Mouse (Mus musculus): ENCODE results near the gene Socs1. TPM values are rescaled to one million over a fixed set of nuclear protein-coding genes. Genes with fewer than 3 reads are reported as not detected.
"Not testable (repeated sequence)": the region's sequence is repeated elsewhere in the genome, so short reads cannot be mapped to it uniquely, and the experiment has no call there.

Socs1 gene
- total RNA-seq (2021) = under 1 TPM; 0.71 to 0.82 TPM
- long read RNA-seq = 0 reads

GRCm38 (mm10) chr16:10785371-10786231 lies at the start of gene Socs1:
Gene Socs1, minus strand, starts transcription at chr16:10785536.
- DNase-seq (ENCODE audit: low spot score in 2 of 2) = peak; percentile 56 to 72

GRCm38 (mm10) chr16:10834542-10834910 lies 49.2 kb upstream of the Socs1 start:
- no peak for DNase-seq (ENCODE audit: low spot score in 2 of 2)

- DNase-seq (ENCODE audit: low spot score in 2 of 2) = no peak
These were observed 43.1 kb upstream of the Socs1 start for GRCm38 (mm10) chr16:10828461-10828805.

- DNase-seq (ENCODE audit: low spot score in 2 of 2) = no peak
These were observed 42.6 kb upstream of the Socs1 start for GRCm38 (mm10) chr16:10827766-10828460.

GRCm38 (mm10) chr16:10827269-10827668 lies 41.9 kb upstream of the Socs1 start:
- DNase-seq (ENCODE audit: low spot score in 2 of 2) = no peak

GRCm38 (mm10) chr16:10825840-10826239 lies 40.5 kb upstream of the Socs1 start:
- DNase-seq (ENCODE audit: low spot score in 2 of 2) = no peak

- peak in 1 of 2 experiments; percentile 9 for DNase-seq (ENCODE audit: low spot score in 2 of 2)
These were observed 39.2 kb upstream of the Socs1 start for GRCm38 (mm10) chr16:10824536-10824935.

- DNase-seq (ENCODE audit: low spot score in 2 of 2) = no peak
These were observed 36.1 kb upstream of the Socs1 start for GRCm38 (mm10) chr16:10821387-10821786.

- DNase-seq (ENCODE audit: low spot score in 2 of 2) = no peak
These were observed 34.6 kb upstream of the Socs1 start for GRCm38 (mm10) chr16:10819966-10820365.

- no peak for DNase-seq (ENCODE audit: low spot score in 2 of 2)
These were observed 33.3 kb upstream of the Socs1 start for GRCm38 (mm10) chr16:10818579-10819135.

GRCm38 (mm10) chr16:10814864-10815263 lies 29.5 kb upstream of the Socs1 start:
- DNase-seq (ENCODE audit: low spot score in 2 of 2) = no peak

GRCm38 (mm10) chr16:10813726-10814125 lies 28.4 kb upstream of the Socs1 start:
- DNase-seq (ENCODE audit: low spot score in 2 of 2) = no peak

GRCm38 (mm10) chr16:10812865-10813371 lies 27.6 kb upstream of the Socs1 start, which contains the start of gene Gm11172:
Gene Gm11172, plus strand, starts transcription at chr16:10812915.
- DNase-seq (ENCODE audit: low spot score in 2 of 2) = no peak

- DNase-seq (ENCODE audit: low spot score in 2 of 2) = no peak
These were observed 25.0 kb upstream of the Socs1 start for GRCm38 (mm10) chr16:10810376-10810775.

GRCm38 (mm10) chr16:10805789-10806527 lies 20.6 kb upstream of the Socs1 start, which contains the start of gene Prm1:
Gene Prm1, minus strand, starts transcription at chr16:10805839.
- no peak for DNase-seq (ENCODE audit: low spot score in 2 of 2)

GRCm38 (mm10) chr16:10802420-10802819 lies 17.1 kb upstream of the Socs1 start:
- not testable (repeated sequence) for DNase-seq (ENCODE audit: low spot score in 2 of 2)

- no peak for DNase-seq (ENCODE audit: low spot score in 2 of 2)
These were observed 10.7 kb upstream of the Socs1 start, which contains the start of gene Prm2 for GRCm38 (mm10) chr16:10796034-10796433. Gene Prm2, minus strand, starts transcription at chr16:10796134.

- DNase-seq (ENCODE audit: low spot score in 2 of 2) = no peak
These were observed 5.4 kb upstream of the Socs1 start, which contains the start of gene Prm3 for GRCm38 (mm10) chr16:10790702-10791101. Gene Prm3, minus strand, starts transcription at chr16:10790914.

- no peak for DNase-seq (ENCODE audit: low spot score in 2 of 2)
These were observed 3.5 kb upstream of the Socs1 start for GRCm38 (mm10) chr16:10788866-10789265.

GRCm38 (mm10) chr16:10788271-10788670 lies 2.9 kb upstream of the Socs1 start, which contains the start of gene Tnp2:
Gene Tnp2, minus strand, starts transcription at chr16:10788660.
- no peak for DNase-seq (ENCODE audit: low spot score in 2 of 2)

- DNase-seq (ENCODE audit: low spot score in 2 of 2) = no peak
These were observed 2.3 kb upstream of the Socs1 start for GRCm38 (mm10) chr16:10787548-10788058.
